Mouse (Mus musculus): ENCODE measurements at regions not wholly inside any gene's neighbourhood (a gene's known extent, or its start where the extent isn't known, plus 50 kb on each side); places are given as distances from the start of the nearest gene placed in this dataset.

- no peak for ATAC-seq (ENCODE audit: insufficient number of reproducible peaks, low FRiP score, low TSS enrichment)
These were observed 189.8 kb downstream of the Lmo4 start for GRCm38 (mm10) chr3:144015236-144015635.

DNA sequence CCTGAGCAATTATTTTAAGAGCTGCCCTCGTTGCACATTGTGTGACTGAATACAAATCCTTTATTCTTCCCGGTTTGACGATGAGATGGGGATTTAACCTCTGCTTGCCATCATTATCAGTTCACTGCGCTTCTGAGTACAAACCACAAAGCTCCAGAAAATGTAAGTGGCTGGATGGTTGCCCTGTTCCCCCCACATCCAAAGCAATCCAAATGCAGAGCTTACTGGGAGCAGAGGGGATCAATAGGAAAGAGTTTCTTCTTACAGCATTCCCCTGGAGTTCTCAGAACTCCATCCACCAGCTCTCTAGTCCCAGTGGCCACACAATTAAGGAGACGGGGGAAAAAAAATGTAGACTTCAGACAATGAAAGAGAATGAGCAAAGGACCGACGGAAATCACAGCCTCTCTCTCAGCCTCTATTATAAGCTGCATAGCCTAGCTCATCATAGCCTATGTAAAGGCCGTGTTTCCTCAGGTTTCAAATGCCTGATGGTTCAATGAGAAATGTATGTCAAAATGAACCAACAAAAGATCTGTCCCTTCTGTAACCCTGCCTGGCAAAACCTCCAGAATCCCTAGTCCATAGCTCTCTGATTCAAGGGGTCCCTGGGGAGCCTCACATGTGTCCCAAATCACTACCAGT is 191.4 kb downstream of the Lmo4 start:
- no peak for ATAC-seq (ENCODE audit: insufficient number of reproducible peaks, low FRiP score, low TSS enrichment)

GRCm38 (mm10) chr3:144012820-144013219 is 192.2 kb downstream of the Lmo4 start:
- no peak for ATAC-seq (ENCODE audit: insufficient number of reproducible peaks, low FRiP score, low TSS enrichment)

DNA sequence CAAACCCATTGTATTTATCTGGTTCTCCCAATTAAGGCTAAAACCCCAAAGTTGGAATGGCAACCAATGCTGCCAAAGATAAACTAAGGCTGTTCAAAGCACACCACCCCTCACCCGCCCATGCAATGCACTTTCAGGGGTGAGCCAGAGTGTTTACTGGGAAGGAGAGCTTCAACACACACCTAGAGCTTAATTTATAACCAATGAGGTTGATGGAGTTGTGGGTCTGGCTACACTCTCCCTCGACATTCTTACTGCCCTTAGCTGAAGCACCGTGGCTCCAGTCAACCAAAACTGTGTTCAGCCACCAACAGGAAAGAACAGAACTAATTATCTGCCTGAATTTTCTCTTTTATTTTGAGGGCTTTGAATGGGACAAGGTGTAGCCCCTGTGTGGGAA is 192.8 kb downstream of the Lmo4 start:
- ATAC-seq (ENCODE audit: insufficient number of reproducible peaks, low FRiP score, low TSS enrichment): no peak

- no peak for ATAC-seq (ENCODE audit: insufficient number of reproducible peaks, low FRiP score, low TSS enrichment)
These were observed 193.5 kb downstream of the Lmo4 start for GRCm38 (mm10) chr3:144011456-144012025.

- no peak for ATAC-seq (ENCODE audit: insufficient number of reproducible peaks, low FRiP score, low TSS enrichment)
These were observed 194.5 kb downstream of the Lmo4 start for GRCm38 (mm10) chr3:144010558-144010957.

DNA sequence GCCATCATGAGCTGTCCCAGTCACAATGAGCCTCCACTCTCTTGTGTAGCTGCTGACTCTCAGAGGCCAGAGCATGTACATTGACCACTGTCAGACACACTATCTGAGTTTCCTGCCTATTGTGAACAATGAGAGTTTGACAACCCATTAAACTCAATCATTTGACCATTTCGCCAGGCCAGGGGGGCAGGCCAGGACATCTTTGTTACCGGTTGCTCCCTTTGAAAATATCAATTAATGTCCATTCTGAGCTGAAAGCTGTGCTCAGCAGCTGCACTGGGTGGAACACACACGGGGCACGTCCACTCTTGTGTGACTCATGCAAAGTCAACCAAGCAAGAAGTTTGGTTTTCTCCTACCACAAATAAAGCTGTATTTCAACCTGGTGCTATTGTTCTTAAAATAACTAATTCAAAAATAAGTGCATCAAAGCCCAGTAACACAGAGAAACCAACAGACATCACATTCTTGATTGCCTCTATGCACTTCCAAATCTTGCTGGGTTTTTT is 197.9 kb downstream of the Lmo4 start:
- no peak for ATAC-seq (ENCODE audit: insufficient number of reproducible peaks, low FRiP score, low TSS enrichment)

- ATAC-seq (ENCODE audit: insufficient number of reproducible peaks, low FRiP score, low TSS enrichment): no peak
These were observed 207.1 kb downstream of the Lmo4 start for GRCm38 (mm10) chr3:143997909-143998308.

- ATAC-seq (ENCODE audit: insufficient number of reproducible peaks, low FRiP score, low TSS enrichment): no peak; the same call in 1 of the 2 replicates
These were observed 210.0 kb downstream of the Lmo4 start for GRCm38 (mm10) chr3:143995045-143995444.

GRCm38 (mm10) chr3:143988991-143989390 is 216.0 kb downstream of the Lmo4 start:
- ATAC-seq (ENCODE audit: insufficient number of reproducible peaks, low FRiP score, low TSS enrichment): no peak

DNA sequence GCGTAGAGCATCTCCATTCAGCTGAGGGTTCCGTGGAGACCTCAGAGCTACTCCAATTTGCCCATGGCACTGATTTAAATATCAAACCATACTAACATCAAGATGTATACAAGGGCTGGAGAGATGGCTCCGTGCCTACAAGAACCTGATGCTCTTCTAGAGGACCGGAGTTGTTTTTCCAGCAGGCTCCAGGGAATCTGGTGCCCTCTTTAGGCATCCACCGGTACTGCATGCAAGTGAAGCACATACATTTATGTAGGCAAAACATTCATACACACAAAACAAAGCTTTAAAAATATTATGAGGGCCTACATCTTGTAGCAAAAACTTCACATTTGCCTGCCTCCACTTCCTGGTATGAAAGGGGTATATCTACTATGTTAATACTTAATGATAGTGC is 217.0 kb downstream of the Lmo4 start:
- no peak for ATAC-seq (ENCODE audit: insufficient number of reproducible peaks, low FRiP score, low TSS enrichment)

DNA sequence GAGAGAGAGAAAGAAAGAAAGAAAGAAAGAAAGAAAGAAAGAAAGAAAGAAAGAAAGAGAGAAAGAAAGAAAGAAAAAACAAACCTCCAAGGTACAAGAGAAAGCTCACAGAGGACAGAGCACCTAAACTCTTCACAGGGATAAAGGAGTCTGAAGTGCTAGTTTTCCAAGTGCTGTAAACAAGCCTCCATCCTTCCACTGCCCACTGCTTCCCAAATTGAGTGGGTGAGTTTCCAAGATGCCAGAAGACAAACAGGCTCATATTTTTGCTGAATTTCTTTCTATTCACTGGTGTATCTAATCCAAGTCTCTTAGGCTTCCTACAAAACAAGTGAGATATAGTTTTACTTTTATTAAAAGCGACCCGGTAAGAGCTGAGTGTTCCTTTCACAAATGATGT is 218.2 kb downstream of the Lmo4 start:
- ATAC-seq (ENCODE audit: insufficient number of reproducible peaks, low FRiP score, low TSS enrichment): no peak

DNA sequence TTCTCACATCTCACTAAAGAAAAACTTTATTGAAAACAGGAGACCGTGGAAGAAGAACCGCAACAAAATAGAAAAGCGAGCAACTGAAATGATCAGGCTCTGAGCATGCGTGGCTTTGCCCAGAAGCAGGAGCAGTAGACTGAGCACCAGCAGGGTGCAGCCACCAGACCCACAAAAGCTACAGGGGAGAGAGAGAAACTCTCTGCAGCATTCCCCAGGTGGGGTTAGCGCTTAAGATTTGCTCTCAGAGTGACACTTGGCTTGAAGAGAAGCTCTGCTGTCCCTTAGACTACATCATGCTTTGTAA is 218.9 kb downstream of the Lmo4 start:
- ATAC-seq (ENCODE audit: insufficient number of reproducible peaks, low FRiP score, low TSS enrichment): no peak

DNA sequence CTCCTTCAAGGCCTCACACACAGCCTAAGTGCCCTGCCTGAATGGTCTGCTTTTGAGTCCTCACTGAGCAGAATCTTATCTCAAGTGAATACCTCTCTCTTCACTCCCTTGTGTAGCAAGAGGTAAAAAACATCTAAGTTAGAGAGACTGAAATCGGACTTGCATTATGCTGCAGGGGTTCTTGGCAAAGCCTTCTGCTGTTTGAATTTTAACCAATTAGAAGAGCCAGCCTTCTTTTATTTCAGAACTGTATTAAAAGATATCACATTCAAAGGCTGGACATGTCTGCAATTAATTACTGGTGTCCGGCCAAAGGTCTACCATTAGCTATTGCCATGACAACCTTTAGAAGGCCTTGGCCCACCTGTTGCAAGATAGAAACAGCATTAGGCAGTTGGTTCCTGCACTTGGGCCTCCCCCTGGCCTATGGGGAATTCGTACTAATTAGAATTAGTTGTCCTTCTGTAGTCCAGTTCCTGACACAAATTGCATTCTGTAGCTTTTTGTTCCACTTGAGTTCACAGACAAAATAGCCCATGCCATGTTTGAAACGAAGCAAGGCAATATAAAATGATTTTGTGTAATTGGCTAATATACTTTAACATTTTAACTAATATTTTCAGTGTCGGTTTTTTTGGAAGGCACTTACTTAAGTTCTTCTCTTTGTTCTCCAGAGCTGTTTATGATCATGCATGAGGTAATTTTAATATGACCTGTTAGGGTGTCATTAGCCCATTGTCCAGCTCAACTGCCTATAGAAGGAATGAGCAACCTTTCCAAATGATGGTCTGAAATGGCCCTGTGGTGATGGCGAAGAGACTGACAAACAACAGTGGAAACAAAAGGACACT is 219.4 kb downstream of the Lmo4 start:
- no peak for ATAC-seq (ENCODE audit: insufficient number of reproducible peaks, low FRiP score, low TSS enrichment)

GRCm38 (mm10) chr3:143978703-143979102 is 226.3 kb downstream of the Lmo4 start:
- ATAC-seq (ENCODE audit: insufficient number of reproducible peaks, low FRiP score, low TSS enrichment): no peak

GRCm38 (mm10) chr3:143977886-143978447 is 227.1 kb downstream of the Lmo4 start:
- ATAC-seq (ENCODE audit: insufficient number of reproducible peaks, low FRiP score, low TSS enrichment): no peak

GRCm38 (mm10) chr3:143973582-143973981 is 231.4 kb downstream of the Lmo4 start:
- no peak for ATAC-seq (ENCODE audit: insufficient number of reproducible peaks, low FRiP score, low TSS enrichment)

DNA sequence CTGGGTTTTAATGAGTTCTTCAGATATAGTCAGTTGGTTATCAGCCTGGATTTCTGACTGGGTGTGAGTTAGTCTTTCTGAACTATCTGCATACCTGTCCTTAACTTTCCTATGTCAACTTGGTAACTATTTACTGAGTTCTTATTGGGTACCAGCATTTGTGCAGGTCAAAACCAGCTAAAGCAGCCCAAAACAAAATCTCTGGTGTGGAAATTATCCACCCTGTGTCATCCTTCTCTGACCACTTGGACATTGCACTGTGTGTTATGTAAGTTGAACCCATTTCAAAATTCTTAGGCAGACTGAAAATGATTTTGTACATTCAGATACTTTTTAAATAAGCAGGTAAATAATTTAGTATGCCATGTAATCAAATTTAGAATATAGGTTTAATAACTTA is 232.7 kb downstream of the Lmo4 start:
- ATAC-seq (ENCODE audit: insufficient number of reproducible peaks, low FRiP score, low TSS enrichment): no peak

GRCm38 (mm10) chr3:143970771-143971170 is 234.2 kb downstream of the Lmo4 start:
- no peak for ATAC-seq (ENCODE audit: insufficient number of reproducible peaks, low FRiP score, low TSS enrichment)

GRCm38 (mm10) chr3:143955508-143955907 is 249.5 kb downstream of the Lmo4 start:
- ATAC-seq (ENCODE audit: insufficient number of reproducible peaks, low FRiP score, low TSS enrichment): no peak

DNA sequence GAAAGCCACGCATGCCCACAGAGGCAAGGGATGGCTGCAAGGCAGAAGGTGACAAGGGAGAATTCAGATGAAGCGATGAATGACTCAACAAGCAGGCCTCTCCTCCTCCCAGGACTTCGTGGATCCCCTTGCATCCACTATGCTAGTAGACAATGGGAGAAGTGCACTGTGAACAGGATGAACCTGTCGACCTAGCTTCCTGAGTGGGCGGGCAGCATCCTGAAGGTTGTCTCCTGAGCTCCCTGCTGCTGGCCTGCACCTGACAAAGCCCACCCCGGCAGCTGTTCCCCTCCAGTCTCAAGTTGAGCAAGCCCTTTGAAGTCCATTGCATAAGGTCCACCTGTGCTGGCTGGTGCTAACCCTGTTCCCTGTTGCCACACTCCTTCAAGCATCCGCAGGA is 250.2 kb downstream of the Lmo4 start:
- no peak for ATAC-seq (ENCODE audit: insufficient number of reproducible peaks, low FRiP score, low TSS enrichment)
